Mouse (Mus musculus): ENCODE data around the gene Mgat5b.
"Not testable (repeated sequence)": the region's sequence is repeated elsewhere in the genome, so short reads cannot be mapped to it uniquely, and the experiment has no call there.

DNA sequence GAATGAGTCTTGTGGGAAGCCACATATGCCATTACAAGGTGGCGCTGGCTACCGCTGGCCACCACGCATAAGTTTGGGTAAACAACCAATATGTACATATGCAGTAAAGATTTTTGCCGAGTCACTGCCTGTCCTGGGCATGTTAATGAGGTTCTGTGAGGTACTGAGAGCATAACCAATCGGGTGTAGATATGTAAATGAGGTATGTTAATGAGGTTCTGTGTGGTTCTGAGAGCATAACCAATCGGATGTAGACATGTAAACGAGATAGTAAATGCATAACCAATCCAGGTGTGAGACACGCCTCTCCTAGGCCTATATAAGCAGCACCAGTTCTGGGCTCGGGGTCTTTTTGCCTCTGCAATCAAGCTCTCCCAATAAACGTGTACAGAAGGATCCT lies 16.1 kb upstream of the Mgat5b start:
- not testable (repeated sequence) for TF ChIP-seq CTCF (IDR thresholded peaks at IDR 0.05); EP300 (IDR thresholded peaks at IDR 0.05; ENCODE audit: insufficient read depth, low read depth, low read length); POLR2A (IDR thresholded peaks at IDR 0.05; ENCODE audit: insufficient read depth, low read depth, low read length)

Measured in heart, adult 2 months (tissue).